Mouse (Mus musculus): ENCODE measurements around the gene Rfx2.

GRCm38 (mm10) chr17:56736534-56736933 lies 94.3 kb downstream of the Rfx2 start:
- TF ChIP-seq CTCF (IDR thresholded peaks at IDR 0.05; ENCODE audit: low read depth, low read length) (no peak; the same call in 1 of the 2 replicates), POLR2A (IDR thresholded peaks at IDR 0.05; ENCODE audit: borderline replicate concordance, low read depth, low read length) (no peak)

All from bone marrow macrophage, adult 2 months (primary cell).